Mouse (Mus musculus): Measurements from ENCODE around the gene Slc25a54.
A peak's percentile ranks its signal among the peaks of the same experiment; 100 is the strongest.

The Slc25a54 gene

GRCm38 (mm10) chr3:109124091-109124490, 43.8 kb downstream of the Slc25a54 start:
- no peak for DNase-seq (ENCODE audit: low read depth, low spot score)

- no peak for DNase-seq (ENCODE audit: low read depth, low spot score)
These were observed 45.3 kb downstream of the Slc25a54 start for GRCm38 (mm10) chr3:109125531-109125930.

GRCm38 (mm10) chr3:109129768-109130167, 49.5 kb downstream of the Slc25a54 start:
- DNase-seq (ENCODE audit: low read depth, low spot score) = no peak

DNA sequence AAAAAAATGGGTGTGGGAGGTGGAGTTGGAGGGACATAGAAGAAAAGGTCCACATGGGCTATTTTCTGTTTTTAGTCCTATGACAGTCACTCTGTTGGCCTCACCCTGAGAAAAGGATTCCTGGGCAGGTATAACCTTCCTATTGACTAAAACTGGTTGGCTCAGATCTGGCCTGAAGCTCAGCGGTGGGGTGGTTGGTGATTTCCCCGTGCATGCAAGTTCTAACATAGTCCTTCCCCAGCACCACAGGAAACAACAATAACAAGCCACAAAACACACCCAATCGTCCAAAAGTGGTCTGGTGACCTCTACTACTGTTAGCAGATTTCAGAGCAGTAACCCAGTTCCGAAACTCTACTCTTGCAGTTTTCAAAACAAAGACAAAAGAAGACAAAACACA, 52.7 kb downstream of the Slc25a54 start:
- no peak for DNase-seq (ENCODE audit: low read depth, low spot score)

- no peak for DNase-seq (ENCODE audit: low read depth, low spot score)
These were observed 53.8 kb downstream of the Slc25a54 start for GRCm38 (mm10) chr3:109134036-109134435.

GRCm38 (mm10) chr3:109135352-109135751, 55.1 kb downstream of the Slc25a54 start:
- no peak for DNase-seq (ENCODE audit: low read depth, low spot score)

GRCm38 (mm10) chr3:109152561-109152960, 72.3 kb downstream of the Slc25a54 start:
- no peak for DNase-seq (ENCODE audit: low read depth, low spot score)

GRCm38 (mm10) chr3:109153410-109153809, 73.1 kb downstream of the Slc25a54 start:
- DNase-seq (ENCODE audit: low read depth, low spot score) = no peak

DNA sequence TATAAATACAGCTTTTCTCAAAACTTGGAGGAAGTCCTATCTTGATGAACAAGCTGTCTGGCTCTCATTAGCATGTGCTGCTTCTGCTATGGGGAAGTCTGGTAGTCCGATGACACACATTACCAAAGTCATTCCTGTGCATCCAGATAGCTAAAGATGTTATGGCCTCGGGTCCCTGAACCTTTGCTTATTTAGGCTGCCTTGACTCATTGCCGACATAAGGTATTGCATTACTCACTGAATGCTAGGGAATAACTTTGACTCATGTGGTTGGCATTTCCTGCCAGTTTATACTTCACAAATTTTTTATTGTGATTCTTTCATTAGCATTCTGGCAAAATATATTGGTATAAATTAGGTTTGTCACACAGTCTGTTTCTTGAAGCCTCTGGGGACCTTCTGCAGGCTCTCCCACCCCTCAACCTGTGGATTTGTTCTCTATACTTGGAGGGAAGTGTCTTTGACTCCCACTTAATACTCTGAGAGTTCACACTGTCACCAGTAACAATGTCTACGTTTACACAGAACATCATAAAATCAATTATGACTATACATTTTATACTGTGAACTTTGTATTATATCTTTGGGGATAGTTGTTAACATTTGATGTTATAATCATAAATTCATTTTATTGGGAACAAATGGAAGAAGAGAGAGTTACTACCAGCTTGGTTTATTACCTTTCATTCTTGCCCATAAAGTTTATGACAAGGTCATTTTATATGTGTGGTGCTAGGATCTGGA, 75.8 kb downstream of the Slc25a54 start:
- no peak for DNase-seq (ENCODE audit: low read depth, low spot score)

DNA sequence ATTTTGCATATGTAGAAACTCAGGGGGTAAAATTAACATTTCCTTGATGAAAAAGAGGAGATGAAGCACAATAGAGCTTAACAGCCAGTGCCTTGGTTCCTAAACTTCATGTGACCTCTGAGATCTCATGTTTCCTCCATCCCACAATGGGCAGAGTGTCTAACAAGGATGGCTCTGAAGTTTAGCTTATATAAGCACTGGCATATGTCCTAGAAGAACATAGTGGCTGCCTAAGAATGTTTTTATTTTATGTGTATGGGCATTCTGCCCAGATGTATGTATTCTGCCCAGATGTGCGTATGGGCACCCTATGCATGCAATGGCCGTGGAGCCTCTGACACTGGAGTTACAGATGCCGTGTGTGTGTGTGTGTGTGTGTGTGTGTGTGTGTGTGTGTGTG, 77.2 kb downstream of the Slc25a54 start:
- peak; percentile 49 for DNase-seq (ENCODE audit: low read depth, low spot score)

GRCm38 (mm10) chr3:109164088-109164487, 83.8 kb downstream of the Slc25a54 start:
- no peak for DNase-seq (ENCODE audit: low read depth, low spot score)

DNA sequence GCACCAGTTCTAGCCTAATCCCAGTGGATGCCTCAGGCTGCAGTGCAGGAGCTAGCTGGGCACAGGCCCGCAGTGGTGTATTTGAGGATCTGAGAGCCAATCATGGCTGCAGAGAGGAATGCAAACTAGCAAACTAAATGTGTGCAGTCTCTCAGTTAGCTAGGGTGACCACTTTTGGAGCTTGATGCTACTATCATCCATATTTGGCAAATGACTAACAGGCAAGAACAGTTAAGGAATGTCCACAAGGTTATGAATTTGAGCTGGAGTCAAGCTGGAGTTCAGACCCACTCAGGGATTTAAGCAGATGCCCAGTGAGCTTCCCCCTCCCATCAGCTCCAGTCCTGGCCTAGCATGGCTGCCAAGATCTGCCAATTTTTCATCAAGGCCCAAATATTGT, 84.4 kb downstream of the Slc25a54 start:
- DNase-seq (ENCODE audit: low read depth, low spot score) = no peak

DNA sequence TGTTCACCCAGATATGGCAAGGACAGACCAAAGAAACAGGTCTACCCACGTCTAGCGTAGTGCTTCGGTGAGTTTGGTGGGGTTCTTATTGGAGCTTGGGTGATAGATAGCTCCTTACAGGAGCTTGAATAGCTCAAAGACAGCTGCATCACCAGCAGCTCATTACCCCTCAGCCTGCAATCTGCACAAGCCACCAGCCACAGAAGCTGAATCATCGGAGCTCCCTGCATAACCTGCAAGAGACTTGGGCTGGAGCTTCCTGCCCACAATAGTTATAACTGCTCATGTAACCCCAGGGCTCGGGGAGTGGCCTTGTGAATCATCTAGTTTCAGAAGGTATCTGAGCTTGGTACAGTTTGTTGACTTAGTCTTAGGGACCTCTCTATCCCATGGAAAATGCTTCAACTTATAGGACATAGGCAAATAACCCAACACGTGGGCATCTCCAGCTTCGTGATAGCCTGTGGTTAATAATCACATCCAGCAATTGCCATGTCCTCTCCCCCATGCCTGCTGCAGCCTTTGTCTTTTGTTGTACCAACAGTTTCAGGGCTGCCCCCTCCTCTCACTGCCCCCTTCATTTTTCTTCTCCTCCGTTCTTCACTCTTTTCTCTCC, 85.1 kb downstream of the Slc25a54 start:
- no peak for DNase-seq (ENCODE audit: low read depth, low spot score)
